Mouse (Mus musculus) urinary bladder, adult 2 months (tissue): Measurements from ENCODE around the gene Olfr564. TPM values are rescaled to one million over a fixed set of nuclear protein-coding genes. Genes with fewer than 3 reads are reported as not detected.

Experiments used
- DNase-seq: peaks from one replicate; pipeline ENCODE4 v3.0.0; 2022; ENCODE audit warnings: low spot score
- polyA plus RNA-seq: library from polyadenylated mRNA; depleted of rRNA; stranded (reverse); fragments of >200 nt; gene quantifications from 2 replicates; pipeline ENCODE4 v1.2.3, GENCODE M21; 2012; rRNA removed

Olfr564 gene
- polyA plus RNA-seq, result not detected in 2 replicates

DNA sequence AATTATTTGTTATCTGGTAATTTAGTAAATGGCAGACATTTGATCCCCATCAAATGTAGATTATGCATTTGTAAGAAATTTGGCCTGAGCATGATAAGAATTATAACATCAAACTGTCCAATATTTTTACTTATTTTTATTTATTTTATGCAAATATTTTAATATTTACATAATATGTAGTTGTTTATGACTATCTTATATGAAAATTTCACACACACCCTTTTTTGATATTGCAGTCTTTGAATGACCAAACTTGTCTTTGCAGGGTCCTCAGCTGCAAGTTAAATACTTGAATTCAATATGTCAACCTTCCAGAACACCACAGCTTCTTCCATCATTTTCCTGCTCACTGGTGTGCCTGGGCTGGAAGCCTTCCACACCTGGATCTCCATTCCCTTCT lies at the start of gene Olfr564:
TSS of gene Olfr564 (plus strand) at position 301 of the 400 bp plus-strand sequence.
- no peak for DNase-seq

DNA sequence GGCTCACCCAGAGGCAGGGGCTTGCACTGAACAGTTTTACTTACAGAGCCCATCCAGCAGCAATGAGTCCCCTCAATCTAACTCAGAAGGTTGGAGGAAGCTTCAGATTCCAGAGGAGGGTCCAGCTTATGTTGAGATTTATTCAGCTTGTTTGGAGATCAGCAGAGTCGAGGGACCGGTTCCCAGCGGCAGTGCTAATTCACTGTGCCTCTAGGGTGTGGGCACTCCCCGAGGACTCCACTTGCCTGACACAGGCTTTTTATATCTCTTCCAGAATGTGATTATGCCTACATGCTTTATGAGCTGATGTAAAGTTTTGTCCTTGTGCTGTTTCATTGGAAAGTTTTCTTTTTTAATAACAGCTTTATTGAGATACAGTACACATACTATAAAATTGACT lies 44.0 kb upstream of the Olfr564 start, which contains the start of the genes Olfr560 and Olfr78:
TSS of gene Olfr560 (minus strand) at position 101 of the 400 bp plus-strand sequence.
TSS of gene Olfr78 (minus strand) at position 206 of the 400 bp plus-strand sequence.
- DNase-seq, result no peak

DNA sequence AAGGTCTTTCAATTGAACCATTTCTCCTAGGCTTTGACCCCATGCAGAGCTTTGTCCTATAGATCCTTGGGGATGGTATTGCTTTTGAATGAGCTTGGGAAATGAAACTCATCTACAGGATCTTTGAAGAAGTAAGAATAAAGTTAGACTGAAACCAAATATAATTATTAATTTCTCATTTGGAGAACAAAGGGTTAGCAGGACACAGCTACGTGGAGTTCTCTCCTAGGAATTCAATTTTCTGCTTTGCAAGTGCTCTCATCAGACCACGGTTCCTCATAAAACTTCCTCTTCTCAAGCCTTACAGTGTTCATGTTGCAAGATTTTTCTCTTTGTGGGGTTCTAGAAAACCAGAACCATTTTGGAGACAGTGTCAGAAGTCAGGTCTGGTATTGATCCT lies 32.4 kb upstream of the Olfr564 start, which contains the start of gene Olfr561:
TSS of gene Olfr561 (plus strand) at position 301 of the 400 bp plus-strand sequence.
- no peak for DNase-seq

Other genes starting within 250 kb of the Olfr564 start
- gene Trim21, start 238.0 kb upstream of the Olfr564 start, polyA plus RNA-seq, result 12.9 and 14.2 TPM in 2 replicates
- not detected in 2 replicates for gene Olfr550, start 232.0 kb upstream of the Olfr564 start, polyA plus RNA-seq
- not detected in 2 replicates for gene Olfr551, start 211.6 kb upstream of the Olfr564 start, polyA plus RNA-seq
- gene Olfr552, start 205.7 kb upstream of the Olfr564 start, polyA plus RNA-seq, result not detected in 2 replicates
- gene Olfr553, start 185.3 kb upstream of the Olfr564 start, polyA plus RNA-seq, result not detected in 2 replicates
- gene Olfr554, start 165.0 kb upstream of the Olfr564 start, polyA plus RNA-seq, result not detected in 2 replicates
- gene Olfr555, start 144.7 kb upstream of the Olfr564 start, polyA plus RNA-seq, result not detected in 2 replicates
- gene Olfr556, start 138.6 kb upstream of the Olfr564 start, polyA plus RNA-seq, result not detected in 2 replicates
- 75.3 and 99.1 TPM in 2 replicates for gene Trim68, start 116.2 kb upstream of the Olfr564 start, polyA plus RNA-seq
- gene Olfr557, start 107.6 kb upstream of the Olfr564 start, polyA plus RNA-seq, result not detected in 2 replicates
- gene Olfr558, start 101.3 kb upstream of the Olfr564 start, polyA plus RNA-seq, result 1.3 and 1.4 TPM in 2 replicates
- not detected in 2 replicates for gene Olfr33, start 84.4 kb upstream of the Olfr564 start, polyA plus RNA-seq
- gene Olfr559, start 76.0 kb upstream of the Olfr564 start, polyA plus RNA-seq, result not detected in 2 replicates
- gene Olfr560, start 44.1 kb upstream of the Olfr564 start, polyA plus RNA-seq, result 0.03 TPM in 1 of 2 replicates, not detected in the other
- gene Olfr78, start 44.0 kb upstream of the Olfr564 start, polyA plus RNA-seq, result 1.0 and 1.4 TPM in 2 replicates
- gene Olfr561, start 32.3 kb upstream of the Olfr564 start, polyA plus RNA-seq, result not detected in 2 replicates
- gene Olfr566, start 55.3 kb downstream of the Olfr564 start, polyA plus RNA-seq, result not detected in 2 replicates
- gene Olfr568, start 73.6 kb downstream of the Olfr564 start, polyA plus RNA-seq, result not detected in 2 replicates
- gene Olfr569, start 87.4 kb downstream of the Olfr564 start, polyA plus RNA-seq, result not detected in 2 replicates
- not detected in 2 replicates for gene Olfr570, start 91.1 kb downstream of the Olfr564 start, polyA plus RNA-seq
- gene Olfr571, start 114.1 kb downstream of the Olfr564 start, polyA plus RNA-seq, result not detected in 2 replicates
- gene Olfr572, start 120.9 kb downstream of the Olfr564 start, polyA plus RNA-seq, result not detected in 2 replicates
- not detected in 2 replicates for gene Olfr573-ps1, start 139.1 kb downstream of the Olfr564 start, polyA plus RNA-seq
- not detected in 2 replicates for gene Olfr574, start 145.0 kb downstream of the Olfr564 start, polyA plus RNA-seq
- gene Olfr575, start 155.3 kb downstream of the Olfr564 start, polyA plus RNA-seq, result not detected in 2 replicates
- gene Olfr576, start 159.2 kb downstream of the Olfr564 start, polyA plus RNA-seq, result not detected in 2 replicates
- gene Olfr577, start 172.5 kb downstream of the Olfr564 start, polyA plus RNA-seq, result not detected in 2 replicates
- gene Olfr578, start 185.8 kb downstream of the Olfr564 start, polyA plus RNA-seq, result not detected in 2 replicates
- gene Olfr582, start 234.5 kb downstream of the Olfr564 start, polyA plus RNA-seq, result not detected in 2 replicates
- not detected in 2 replicates for gene Olfr583, start 247.8 kb downstream of the Olfr564 start, polyA plus RNA-seq